Mouse (Mus musculus): ENCODE results near the gene Xylt1.

Xylt1 gene

GRCm38 (mm10) chr7:117697681-117698080, 316.9 kb downstream of the Xylt1 start:
- no peak for DNase-seq (ENCODE audit: low spot score in 2 of 2)

GRCm38 (mm10) chr7:117698551-117699114, 317.9 kb downstream of the Xylt1 start:
- DNase-seq (ENCODE audit: low spot score in 2 of 2), result peak in 1 of 2 experiments; percentile 56

GRCm38 (mm10) chr7:117699343-117699985, 318.7 kb downstream of the Xylt1 start:
- DNase-seq (ENCODE audit: low spot score in 2 of 2), result peak; percentile 55 to 79

GRCm38 (mm10) chr7:117700066-117700465, 319.3 kb downstream of the Xylt1 start:
- peak; percentile 16 to 53 for DNase-seq (ENCODE audit: low spot score in 2 of 2)

DNA sequence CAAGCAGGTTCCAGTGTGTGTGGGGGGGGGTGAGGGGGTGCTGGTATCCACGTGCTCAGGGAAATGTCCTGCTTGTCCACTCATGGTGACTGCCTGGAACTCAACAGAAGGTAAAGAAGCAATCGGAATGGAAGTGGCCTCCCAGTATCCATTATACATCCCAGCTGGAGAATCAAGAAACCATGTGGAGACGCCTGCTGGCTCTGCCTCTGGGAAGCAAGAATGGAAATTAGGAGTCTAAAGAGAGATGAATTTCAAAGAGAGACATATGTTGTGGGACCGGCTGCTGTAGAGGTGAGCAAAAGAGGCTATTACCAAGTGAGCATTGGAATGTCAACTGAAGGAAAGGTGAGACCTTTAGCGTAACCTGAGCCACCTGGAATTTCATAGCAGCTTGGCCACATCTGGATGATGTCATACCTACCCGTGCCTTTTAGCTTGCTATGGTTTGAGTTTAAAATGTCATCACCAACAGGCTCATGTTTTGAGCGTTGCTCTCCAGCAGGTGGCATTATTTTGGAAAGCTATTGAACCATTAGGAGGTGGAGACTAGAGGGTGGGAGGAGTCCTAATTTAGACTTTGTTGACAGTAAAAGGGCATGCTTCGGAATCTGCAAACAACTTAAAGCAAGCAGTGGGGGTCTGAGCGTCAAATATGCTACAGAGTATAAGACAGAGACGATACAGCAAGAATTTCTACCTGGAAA, 329.3 kb downstream of the Xylt1 start:
- DNase-seq (ENCODE audit: low spot score in 2 of 2), result peak in 1 of 2 experiments; percentile 44

DNA sequence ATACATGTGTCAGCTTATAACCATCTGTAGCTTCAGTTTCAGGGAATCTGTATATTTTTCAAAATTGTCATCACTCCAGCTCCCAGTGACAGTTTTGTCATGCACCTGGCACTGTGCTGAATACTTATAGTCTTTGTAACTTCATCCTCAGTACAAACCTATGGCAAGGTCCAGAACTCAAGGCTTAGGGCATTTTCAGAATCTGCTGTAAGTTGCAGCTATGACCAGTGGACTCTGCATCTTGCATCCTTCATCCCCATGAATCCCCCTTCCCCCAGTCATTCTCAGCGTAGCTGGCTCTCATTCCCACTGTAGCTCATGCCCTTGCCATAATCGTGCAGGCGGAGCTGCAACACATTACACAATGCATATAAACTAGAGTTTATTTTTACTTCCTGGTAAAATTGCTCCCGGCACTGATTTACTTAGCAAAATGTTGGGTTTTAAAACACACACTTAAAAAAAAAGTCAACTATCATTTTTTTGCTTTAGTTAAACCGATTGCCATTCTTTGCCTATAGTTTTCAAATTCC, 336.2 kb downstream of the Xylt1 start:
- no peak for DNase-seq (ENCODE audit: low spot score in 2 of 2)

- peak in 1 of 2 experiments; percentile 38 for DNase-seq (ENCODE audit: low spot score in 2 of 2)
These were observed 339.6 kb downstream of the Xylt1 start for GRCm38 (mm10) chr7:117720426-117720825.
